Comparison of ENCODE assay signal across 8 mouse cellular contexts in the genomic region with DNA sequence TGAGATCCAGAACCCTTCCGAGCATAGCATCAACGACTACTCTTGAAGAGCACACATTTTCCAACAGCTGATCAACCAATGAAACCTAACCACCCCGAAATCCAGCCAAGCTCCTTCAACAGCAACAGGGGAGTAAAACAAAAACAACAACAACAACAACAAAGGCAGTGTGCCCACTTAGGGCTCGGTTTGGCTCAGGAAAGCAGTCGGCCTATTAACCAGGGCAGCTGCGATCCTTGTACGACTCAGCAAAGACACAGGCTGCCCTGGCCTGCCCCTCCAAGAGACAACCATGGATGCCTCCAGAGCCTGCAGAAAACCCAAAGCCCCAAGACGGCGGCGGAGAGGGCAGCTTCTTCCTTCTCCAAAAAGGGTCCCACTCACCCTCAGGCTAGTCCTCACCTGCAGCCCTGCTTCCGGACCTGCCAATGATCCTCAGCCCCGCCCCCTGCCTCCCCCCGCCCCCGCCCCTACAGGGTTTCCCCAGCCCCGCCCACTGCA. TPM values are rescaled to one million over a fixed set of nuclear protein-coding genes. Genes with fewer than 3 reads are reported as not detected.
DNase-seq lines count a peak whose midpoint lies in the region; ATAC-seq and TF ChIP-seq lines count a peak whose summit lies in the region.

No protein-coding gene starts in this region.

- H3K9me3 ChIP-seq in intestine, postnatal 0 days (ENCODE audit: control insufficient read depth) = no peaks in the 10 kb centered on the region

- 9% methylated on average over 15 of the region's 15 CpGs for WGBS in intestine, postnatal 0 days

- no peak for TF ChIP-seq CTCF in intestine, postnatal 0 days (IDR thresholded peaks at IDR 0.05; ENCODE audit: low read depth)

- no peaks in the 10 kb centered on the region for H3K27me3 ChIP-seq in intestine, postnatal 0 days (replicated peaks; ENCODE audit: control insufficient read depth, insufficient read depth, low read length)

- peak overlapping the region; percentile 74 for H3K4me2 ChIP-seq in intestine, postnatal 0 days (replicated peaks; ENCODE audit: low read depth)

- peak; percentile 14 for DNase-seq in adrenal gland, postnatal 14 days
- no peak for DNase-seq in adrenal gland, adult 2 months
- peak; percentile 7 for DNase-seq in spleen, adult 12 weeks (ENCODE audit: low spot score)
- DNase-seq in spleen, postnatal 14 days (ENCODE audit: low spot score in 2 of 2) = no peak
- DNase-seq in cerebellum, postnatal 14 days = no peak
- DNase-seq in gastrocnemius, postnatal 25 days = no peak

- no peak for ATAC-seq in intestine, postnatal 0 days
- 0 out of 2 replicates have a peak, but pooled peaks have one; percentile 1 for ATAC-seq in neutrophil, adult 5-6 weeks (ENCODE audit: extremely low read depth, insufficient number of reproducible peaks, low FRiP score, poor library complexity, severe bottlenecking)

- H3K27ac ChIP-seq in intestine, postnatal 0 days (ENCODE audit: low read depth, low read length) = peak overlapping the region; percentile 93

- H3K9ac ChIP-seq in intestine, postnatal 0 days (ENCODE audit: low read depth, low read length) = 0 out of 2 replicates have a peak overlapping the region, but pooled peaks have one; percentile 50

- no peaks in the 10 kb centered on the region; the same call in 1 of the 2 replicates for H3K36me3 ChIP-seq in intestine, postnatal 0 days (ENCODE audit: control insufficient read depth, insufficient read depth)

- peak overlapping the region; percentile 58 for H3K4me3 ChIP-seq in intestine, postnatal 0 days (ENCODE audit: low read depth, low read length)

- H3K4me1 ChIP-seq in intestine, postnatal 0 days (replicated peaks; ENCODE audit: control insufficient read depth, insufficient read depth, low read length) = peaks cover 14% of the 10 kb centered on the region; the same call in 1 of the 2 replicates

RNA-seq across cellular contexts. Expression of gene Ralgps1, which starts 1.0 kb away (rescaled TPM):
- total RNA-seq in adrenal gland, postnatal 14 days (2021) = 3.7 and 5.2 TPM in 2 replicates
- total RNA-seq in adrenal gland, adult 2 months (2021) = 1 to 10 TPM; 4.2 to 5.1 TPM
- 2.8 and 3.8 TPM in 2 replicates for polyA plus RNA-seq in adrenal gland, adult 2 months (2012; rRNA removed)
- 4.0 and 4.9 TPM in 2 replicates for polyA plus RNA-seq in intestine, postnatal 0 days (2015; fragmentation: Nextera tagmentation; extraction: Ambion mirVana)
- total RNA-seq in neutrophil, adult 5-6 weeks (2017) = 11.9 and 13.8 TPM in 2 replicates
- 1 to 10 TPM; 2.3 to 2.5 TPM for total RNA-seq in gastrocnemius, postnatal 25 days (2021)

Comparison
In these comparisons a context has a peak if more than half of its experiments do, and no peak if none do; other contexts are left out.
1. DNase-seq: peak in adrenal gland, postnatal 14 days (single experiment) and spleen, adult 12 weeks (single experiment); none in adrenal gland, adult 2 months (single experiment), spleen, postnatal 14 days (0 of 2), cerebellum, postnatal 14 days (0 of 2) and gastrocnemius, postnatal 25 days (single experiment).